Mouse (Mus musculus): ENCODE results near the gene Syncrip.

The Syncrip gene

GRCm38 (mm10) chr9:88482230-88482828, at the start of gene Syncrip:
Gene Syncrip, minus strand, starts transcription at chr9:88482574.
- DNase-seq (ENCODE audit: low spot score) = peak; percentile 75

- DNase-seq (ENCODE audit: low spot score) = no peak
Observed at GRCm38 (mm10) chr9:88529979-88530580, 47.7 kb upstream of the Syncrip start.

GRCm38 (mm10) chr9:88529571-88529970, 47.2 kb upstream of the Syncrip start:
- no peak for DNase-seq (ENCODE audit: low spot score)

GRCm38 (mm10) chr9:88528736-88529135, 46.4 kb upstream of the Syncrip start:
- no peak for DNase-seq (ENCODE audit: low spot score)

- no peak for DNase-seq (ENCODE audit: low spot score)
Observed at GRCm38 (mm10) chr9:88527956-88528355, 45.6 kb upstream of the Syncrip start.

- DNase-seq (ENCODE audit: low spot score) = no peak
Observed at GRCm38 (mm10) chr9:88525341-88525740, 43.0 kb upstream of the Syncrip start.

- DNase-seq (ENCODE audit: low spot score) = no peak
Observed at GRCm38 (mm10) chr9:88524796-88525195, 42.4 kb upstream of the Syncrip start.

GRCm38 (mm10) chr9:88524367-88524766, 42.0 kb upstream of the Syncrip start:
- DNase-seq (ENCODE audit: low spot score) = no peak

GRCm38 (mm10) chr9:88523335-88523668, 40.9 kb upstream of the Syncrip start:
- no peak for DNase-seq (ENCODE audit: low spot score)

GRCm38 (mm10) chr9:88522569-88523334, 40.4 kb upstream of the Syncrip start:
- DNase-seq (ENCODE audit: low spot score) = peak; percentile 89

- no peak for DNase-seq (ENCODE audit: low spot score)
Observed at GRCm38 (mm10) chr9:88521961-88522568, 39.7 kb upstream of the Syncrip start.

- DNase-seq (ENCODE audit: low spot score) = no peak
Observed at GRCm38 (mm10) chr9:88520849-88521483, 38.6 kb upstream of the Syncrip start.

GRCm38 (mm10) chr9:88520122-88520848, 37.9 kb upstream of the Syncrip start:
- DNase-seq (ENCODE audit: low spot score) = no peak

- DNase-seq (ENCODE audit: low spot score) = no peak
Observed at GRCm38 (mm10) chr9:88519390-88520121, 37.2 kb upstream of the Syncrip start.

GRCm38 (mm10) chr9:88516361-88516995, 34.1 kb upstream of the Syncrip start:
- no peak for DNase-seq (ENCODE audit: low spot score)

- no peak for DNase-seq (ENCODE audit: low spot score)
Observed at GRCm38 (mm10) chr9:88515546-88515945, 33.2 kb upstream of the Syncrip start.

- no peak for DNase-seq (ENCODE audit: low spot score)
Observed at GRCm38 (mm10) chr9:88501846-88502245, 19.5 kb upstream of the Syncrip start.

GRCm38 (mm10) chr9:88500112-88500511, 17.7 kb upstream of the Syncrip start:
- no peak for DNase-seq (ENCODE audit: low spot score)

- DNase-seq (ENCODE audit: low spot score) = no peak
Observed at GRCm38 (mm10) chr9:88492522-88492921, 10.1 kb upstream of the Syncrip start.

- DNase-seq (ENCODE audit: low spot score) = no peak
Observed at GRCm38 (mm10) chr9:88484531-88484930, 2.2 kb upstream of the Syncrip start.
